Mouse (Mus musculus) G1E (cell line): ENCODE measurements around the gene Whrn.

Experiments
- CTCF ChIP-seq: IDR thresholded peaks from 2 replicates; pipeline ENCODE4 v1.5.1; 2012; ENCODE audit warnings: low read depth, low read length, inconsistent platforms, mixed read lengths
- POLR2AphosphoS5 ChIP-seq: IDR thresholded peaks from 2 replicates; pipeline ENCODE4 v1.6.1; 2012; ENCODE audit warnings: low read depth, low read length, inconsistent platforms; ENCODE audit not compliant: insufficient replicate concordance
- TAL1 ChIP-seq: conservative IDR thresholded peaks from 2 replicates; pipeline ENCODE4 v1.6.1; 2012; ENCODE audit warnings: low read depth, low read length, inconsistent platforms, mixed read lengths

DNA sequence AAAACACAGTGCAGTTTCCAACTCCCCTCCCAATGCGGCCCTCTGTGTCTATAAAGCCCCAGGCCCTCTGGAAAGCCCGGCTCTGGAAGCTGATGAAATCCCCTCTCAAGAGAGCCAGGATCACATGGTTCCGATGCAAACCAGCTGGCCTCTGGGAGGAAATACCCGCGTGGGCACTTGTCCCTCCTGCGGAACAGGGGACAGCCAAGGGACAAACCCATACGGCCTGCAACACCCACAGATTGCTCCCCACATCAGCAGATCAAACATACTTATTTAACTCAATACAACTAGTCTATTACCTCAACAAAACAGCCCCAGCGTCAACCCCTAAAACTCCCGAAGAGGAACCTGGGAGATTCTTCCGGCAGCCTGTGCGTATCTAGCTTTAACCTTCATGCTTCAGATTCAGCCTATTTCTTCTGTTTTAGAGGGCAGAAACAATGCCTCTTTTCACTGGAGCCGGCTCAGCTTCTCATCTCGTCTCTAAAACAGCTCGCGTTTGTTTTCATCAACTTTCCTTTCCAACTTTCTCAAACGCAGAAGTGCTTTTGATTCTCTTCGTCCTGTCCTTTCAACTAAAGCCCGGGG lies 86.4 kb downstream of the Whrn start:
- TF ChIP-seq CTCF: no peak
- no peak for TF ChIP-seq TAL1
- no peak for TF ChIP-seq POLR2AphosphoS5
